Mouse (Mus musculus) urinary bladder, postnatal 4 days (tissue): ENCODE results near the gene Capns1.
A peak's percentile ranks its signal among the peaks of the same experiment; 100 is the strongest.

ENCODE experiments used
- DNase-seq, 2 experiments: peaks; one replicate each; pipeline ENCODE4 v3.0.0; 2021 to 2022; ENCODE audit warnings: low spot score in 2 of 2

The Capns1 gene

GRCm38 (mm10) chr7:30170283-30170951, 28.2 kb downstream of the Capns1 start:
- no peak for DNase-seq

GRCm38 (mm10) chr7:30169583-30170282, 28.9 kb downstream of the Capns1 start, which contains the start of gene Zfp146:
Gene Zfp146, minus strand, starts transcription at chr7:30169750.
- DNase-seq = peak; percentile 85 to 87

GRCm38 (mm10) chr7:30168914-30169582, 29.6 kb downstream of the Capns1 start:
- no peak for DNase-seq

GRCm38 (mm10) chr7:30164745-30165144, 33.9 kb downstream of the Capns1 start:
- no peak for DNase-seq

- no peak for DNase-seq
Measured at GRCm38 (mm10) chr7:30163113-30163512, 35.5 kb downstream of the Capns1 start.

- DNase-seq = no peak
Measured at GRCm38 (mm10) chr7:30155507-30155906, 43.1 kb downstream of the Capns1 start.

GRCm38 (mm10) chr7:30154040-30154439, 44.6 kb downstream of the Capns1 start:
- no peak for DNase-seq

- DNase-seq = no peak
Measured at GRCm38 (mm10) chr7:30147011-30147410, 51.6 kb downstream of the Capns1 start.

- DNase-seq = peak; percentile 80 to 81
Measured at GRCm38 (mm10) chr7:30143555-30144209, 54.9 kb downstream of the Capns1 start.

GRCm38 (mm10) chr7:30143170-30143554, 55.4 kb downstream of the Capns1 start:
- DNase-seq = no peak
